Mouse (Mus musculus): ENCODE results near the gene Fam187a. TPM values are rescaled to one million over a fixed set of nuclear protein-coding genes. Genes with fewer than 3 reads are reported as not detected.
A peak's percentile ranks its signal among the peaks of the same experiment; 100 is the strongest.

Gene Fam187a
- polyA plus RNA-seq, 1 experiment from 2014 or later = not detected

GRCm38 (mm10) chr11:102925351-102925717 is 40.4 kb downstream of the Fam187a start:
- H3K4me2 ChIP-seq = peak overlapping the region; percentile 70
- 0 out of 2 replicates have a peak, but pooled peaks cover 2% of the 10 kb centered on the region for H3K36me3 ChIP-seq (ENCODE audit: control insufficient read depth, insufficient read depth, low read length)
- peak overlapping the region; percentile 92 for H3K27ac ChIP-seq (ENCODE audit: low read depth, low read length)
- peak; percentile 28; the same call in 1 of the 2 replicates for ATAC-seq (replicated peaks; ENCODE audit: insufficient number of reproducible peaks, low FRiP score, low TSS enrichment)
- peak overlapping the region; percentile 90 for H3K9ac ChIP-seq (ENCODE audit: low read depth, low read length)
- WGBS (ENCODE audit: insufficient replicate concordance) = 2% methylated on average over 10 of the region's 10 CpGs
- peak overlapping the region; percentile 83 for H3K4me3 ChIP-seq (ENCODE audit: low read depth, low read length)
- peaks cover 8% of the 10 kb centered on the region; the same call in 1 of the 2 replicates for H3K4me1 ChIP-seq (ENCODE audit: control insufficient read depth, insufficient read depth, low read length)
- no peaks in the 10 kb centered on the region for H3K9me3 ChIP-seq (replicated peaks; ENCODE audit: control insufficient read depth, low read length)
- no peaks in the 10 kb centered on the region for H3K27me3 ChIP-seq (ENCODE audit: control insufficient read depth, insufficient read depth, low read length)

- H3K9ac ChIP-seq (ENCODE audit: low read depth, low read length) = no peak overlapping the region
- no peaks in the 10 kb centered on the region for H3K9me3 ChIP-seq (replicated peaks; ENCODE audit: control insufficient read depth, low read length)
- WGBS (ENCODE audit: insufficient replicate concordance) = 87% methylated on average over 10 of the region's 10 CpGs
- H3K27me3 ChIP-seq (ENCODE audit: control insufficient read depth, insufficient read depth, low read length) = no peaks in the 10 kb centered on the region
- H3K27ac ChIP-seq (ENCODE audit: low read depth, low read length) = no peak overlapping the region
- H3K4me1 ChIP-seq (ENCODE audit: control insufficient read depth, insufficient read depth, low read length) = no peaks in the 10 kb centered on the region
- H3K4me2 ChIP-seq = no peak overlapping the region
- no peaks in the 10 kb centered on the region for H3K36me3 ChIP-seq (ENCODE audit: control insufficient read depth, insufficient read depth, low read length)
- no peak for ATAC-seq (replicated peaks; ENCODE audit: insufficient number of reproducible peaks, low FRiP score, low TSS enrichment)
- H3K4me3 ChIP-seq (ENCODE audit: low read depth, low read length) = no peak overlapping the region
Observed at GRCm38 (mm10) chr11:102930672-102931071, 45.7 kb downstream of the Fam187a start.

GRCm38 (mm10) chr11:102936272-102936671 is 51.3 kb downstream of the Fam187a start:
- H3K9me3 ChIP-seq (replicated peaks; ENCODE audit: control insufficient read depth, low read length) = no peaks in the 10 kb centered on the region
- no peak overlapping the region for H3K27ac ChIP-seq (ENCODE audit: low read depth, low read length)
- no peak for ATAC-seq (replicated peaks; ENCODE audit: insufficient number of reproducible peaks, low FRiP score, low TSS enrichment)
- WGBS (ENCODE audit: insufficient replicate concordance) = 49% methylated on average over 4 of the region's 4 CpGs
- H3K4me2 ChIP-seq = no peak overlapping the region
- no peaks in the 10 kb centered on the region for H3K36me3 ChIP-seq (ENCODE audit: control insufficient read depth, insufficient read depth, low read length)
- peaks cover 16% of the 10 kb centered on the region; the same call in 1 of the 2 replicates for H3K4me1 ChIP-seq (ENCODE audit: control insufficient read depth, insufficient read depth, low read length)
- H3K4me3 ChIP-seq (ENCODE audit: low read depth, low read length) = no peak overlapping the region
- peaks cover 25% of the 10 kb centered on the region for H3K27me3 ChIP-seq (ENCODE audit: control insufficient read depth, insufficient read depth, low read length)
- 0 out of 2 replicates have a peak overlapping the region, but pooled peaks have one; percentile 8 for H3K9ac ChIP-seq (ENCODE audit: low read depth, low read length)

Other genes with a start within 250 kb of the Fam187a start
- gene Meioc, start 221.5 kb upstream of the Fam187a start, polyA plus RNA-seq (2014; fragmentation: Nextera tagmentation; extraction: Ambion mirVana) = 0.96 and 1.1 TPM in 2 replicates
- 39.5 and 41.8 TPM in 2 replicates for gene Ccdc43, start 187.4 kb upstream of the Fam187a start, polyA plus RNA-seq (2014; fragmentation: Nextera tagmentation; extraction: Ambion mirVana)
- 5.4 and 6.7 TPM in 2 replicates for gene Adam11, start 123.7 kb upstream of the Fam187a start, polyA plus RNA-seq (2014; fragmentation: Nextera tagmentation; extraction: Ambion mirVana)
- 56.6 and 59.7 TPM in 2 replicates for gene Gjc1, start 65.5 kb upstream of the Fam187a start, polyA plus RNA-seq (2014; fragmentation: Nextera tagmentation; extraction: Ambion mirVana)
- not detected in 2 replicates for gene Higd1b, start 49.3 kb upstream of the Fam187a start, polyA plus RNA-seq (2014; fragmentation: Nextera tagmentation; extraction: Ambion mirVana)
- 136 and 149 TPM in 2 replicates for gene Eftud2, start 4.2 kb upstream of the Fam187a start, polyA plus RNA-seq (2014; fragmentation: Nextera tagmentation; extraction: Ambion mirVana)
- gene Ccdc103, start 4.0 kb upstream of the Fam187a start, polyA plus RNA-seq (2014; fragmentation: Nextera tagmentation; extraction: Ambion mirVana) = 0.42 and 0.56 TPM in 2 replicates
- gene Gfap, start 15.7 kb downstream of the Fam187a start, polyA plus RNA-seq (2014; fragmentation: Nextera tagmentation; extraction: Ambion mirVana) = 0.18 and 0.20 TPM in 2 replicates
- 5.6 and 5.9 TPM in 2 replicates for gene Kif18b, start 40.0 kb downstream of the Fam187a start, polyA plus RNA-seq (2014; fragmentation: Nextera tagmentation; extraction: Ambion mirVana)
- gene C1ql1, start 61.5 kb downstream of the Fam187a start, polyA plus RNA-seq (2014; fragmentation: Nextera tagmentation; extraction: Ambion mirVana) = 0.76 and 1.0 TPM in 2 replicates
- gene Nmt1, start 143.0 kb downstream of the Fam187a start, polyA plus RNA-seq (2014; fragmentation: Nextera tagmentation; extraction: Ambion mirVana) = 49.4 and 53.4 TPM in 2 replicates
- gene Dcakd, start 143.2 kb downstream of the Fam187a start, polyA plus RNA-seq (2014; fragmentation: Nextera tagmentation; extraction: Ambion mirVana) = 135 and 141 TPM in 2 replicates
- 3.0 and 3.5 TPM in 2 replicates for gene Plcd3, start 216.5 kb downstream of the Fam187a start, polyA plus RNA-seq (2014; fragmentation: Nextera tagmentation; extraction: Ambion mirVana)
- gene Acbd4, start 216.5 kb downstream of the Fam187a start, polyA plus RNA-seq (2014; fragmentation: Nextera tagmentation; extraction: Ambion mirVana) = 11.2 and 11.8 TPM in 2 replicates
- gene Hexim1, start 231.1 kb downstream of the Fam187a start, polyA plus RNA-seq (2014; fragmentation: Nextera tagmentation; extraction: Ambion mirVana) = 4.2 and 4.4 TPM in 2 replicates
- 3.5 and 5.6 TPM in 2 replicates for gene Hexim2, start 247.3 kb downstream of the Fam187a start, polyA plus RNA-seq (2014; fragmentation: Nextera tagmentation; extraction: Ambion mirVana)

Measured in heart, embryonic 11.5 days (tissue).